Mouse (Mus musculus): ENCODE data around the gene Mmgt2.

Gene Mmgt2

DNA sequence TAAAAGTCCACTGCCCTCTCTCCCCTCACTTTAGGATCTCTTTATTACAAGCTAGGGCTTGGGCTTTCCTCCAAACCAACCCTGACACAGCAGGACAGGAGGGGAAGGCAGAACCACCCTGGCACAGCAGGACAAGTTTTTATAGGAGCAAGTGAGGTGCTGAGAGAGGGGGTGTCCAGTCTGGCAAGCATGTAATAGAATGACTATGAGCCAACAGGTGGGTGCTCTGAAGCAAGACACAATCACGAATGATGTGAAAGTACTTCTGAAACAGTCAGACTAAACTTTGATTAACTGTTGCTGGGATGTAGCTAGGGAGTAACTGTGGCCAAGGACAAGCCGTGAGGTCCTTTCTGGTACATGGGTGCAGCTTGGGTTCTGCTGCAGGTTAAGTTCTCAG lies 57.7 kb downstream of the Mmgt2 start:
- no peak for DNase-seq (ENCODE audit: low spot score)

DNA sequence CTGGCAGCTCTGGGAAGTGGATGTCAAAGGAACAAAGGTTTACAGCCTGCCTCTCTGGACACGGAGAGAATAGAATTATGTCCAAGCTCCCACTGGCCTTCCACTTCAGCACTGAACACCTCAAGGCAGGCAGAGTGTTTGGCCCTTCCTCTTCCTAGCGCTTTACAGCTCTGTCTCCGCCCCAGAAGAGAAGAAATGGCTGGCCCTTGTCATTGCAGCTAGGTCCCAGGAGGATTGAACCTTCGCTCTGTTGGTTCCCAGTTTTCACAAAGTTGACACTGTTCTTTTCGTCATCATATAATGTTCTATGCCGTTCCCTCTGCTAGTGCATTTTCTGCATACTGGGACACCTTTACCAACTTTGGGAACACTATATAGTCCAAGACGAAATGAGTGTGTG lies 59.8 kb downstream of the Mmgt2 start:
- no peak for DNase-seq (ENCODE audit: low spot score)

DNA sequence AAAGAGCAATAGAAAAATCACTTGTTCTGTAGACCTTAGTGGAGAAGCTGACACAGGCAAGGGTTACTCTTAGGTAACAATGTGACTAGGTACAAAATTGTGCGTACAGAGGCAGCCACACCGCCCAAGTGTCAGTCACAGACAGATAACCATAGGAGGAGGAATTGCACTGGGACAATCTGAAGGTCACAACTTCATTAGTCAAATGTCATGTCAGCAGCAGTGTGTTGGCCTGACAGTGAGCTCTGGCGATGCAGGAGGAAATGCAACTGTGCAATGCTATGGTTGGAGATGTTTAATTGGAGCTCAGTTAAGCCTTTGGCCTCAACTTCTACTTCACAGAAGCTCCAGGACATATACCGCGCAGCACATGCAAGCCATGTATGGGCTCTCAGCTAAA lies 62.2 kb downstream of the Mmgt2 start:
- DNase-seq (ENCODE audit: low spot score), result no peak

Measured in embryo, embryonic 10.5 days (tissue).